Mouse (Mus musculus) embryonic facial prominence, embryonic 10.5 days (tissue): ENCODE measurements around the gene Ptbp3. TPM values are rescaled to one million over a fixed set of nuclear protein-coding genes. Genes with fewer than 3 reads are reported as not detected.

Experiments used
- DNase-seq: peaks from one replicate; pipeline ENCODE4 v3.0.0-alpha.2; 2017; ENCODE audit warnings: low spot score
- H3K27ac ChIP-seq: fragments of 300-500 bp; sonication (generic); replicated peaks from 2 replicates; pipeline ENCODE4 v1.5.1; 2016; ENCODE audit warnings: mild to moderate bottlenecking
- H3K27me3 ChIP-seq: fragments of 300-500 bp; sonication (generic); replicated peaks from 2 replicates; pipeline ENCODE4 v1.6.1; 2016; ENCODE audit warnings: low read depth, mild to moderate bottlenecking; ENCODE audit not compliant: poor library complexity, severe bottlenecking
- H3K36me3 ChIP-seq: fragments of 300-500 bp; sonication (generic); replicated peaks from 2 replicates; pipeline ENCODE4 v1.6.1; 2016; ENCODE audit warnings: mild to moderate bottlenecking, moderate library complexity
- H3K4me1 ChIP-seq: fragments of 300-500 bp; sonication (generic); 2 replicates; pipeline ENCODE4 v1.6.1; 2016
- H3K4me3 ChIP-seq: fragments of 300-500 bp; sonication (generic); 2 replicates; pipeline ENCODE4 v1.5.1; 2016; ENCODE audit warnings: mild to moderate bottlenecking, moderate library complexity
- H3K9me3 ChIP-seq: fragments of 300-500 bp; sonication (generic); 2 replicates; pipeline ENCODE4 v1.6.1; 2016; ENCODE audit warnings: mild to moderate bottlenecking
- WGBS: fragments of 180-500 bp; shearing (Covaris S2); methylation state at CpG from one replicate; pipeline ENCODE4 v1.1.7; 2016; 5-methylcytosine and 5-hydroxymethylcytosine counted together
- polyA plus RNA-seq: library from polyadenylated mRNA; unstranded; fragments of >200 nt; fragmentation: Nextera tagmentation; extraction: Ambion mirVana; gene quantifications from 2 replicates; pipeline ENCODE4 v1.2.1, GENCODE M21; 2016

The Ptbp3 gene
- polyA plus RNA-seq: 35.4 and 35.8 TPM in 2 replicates

DNA sequence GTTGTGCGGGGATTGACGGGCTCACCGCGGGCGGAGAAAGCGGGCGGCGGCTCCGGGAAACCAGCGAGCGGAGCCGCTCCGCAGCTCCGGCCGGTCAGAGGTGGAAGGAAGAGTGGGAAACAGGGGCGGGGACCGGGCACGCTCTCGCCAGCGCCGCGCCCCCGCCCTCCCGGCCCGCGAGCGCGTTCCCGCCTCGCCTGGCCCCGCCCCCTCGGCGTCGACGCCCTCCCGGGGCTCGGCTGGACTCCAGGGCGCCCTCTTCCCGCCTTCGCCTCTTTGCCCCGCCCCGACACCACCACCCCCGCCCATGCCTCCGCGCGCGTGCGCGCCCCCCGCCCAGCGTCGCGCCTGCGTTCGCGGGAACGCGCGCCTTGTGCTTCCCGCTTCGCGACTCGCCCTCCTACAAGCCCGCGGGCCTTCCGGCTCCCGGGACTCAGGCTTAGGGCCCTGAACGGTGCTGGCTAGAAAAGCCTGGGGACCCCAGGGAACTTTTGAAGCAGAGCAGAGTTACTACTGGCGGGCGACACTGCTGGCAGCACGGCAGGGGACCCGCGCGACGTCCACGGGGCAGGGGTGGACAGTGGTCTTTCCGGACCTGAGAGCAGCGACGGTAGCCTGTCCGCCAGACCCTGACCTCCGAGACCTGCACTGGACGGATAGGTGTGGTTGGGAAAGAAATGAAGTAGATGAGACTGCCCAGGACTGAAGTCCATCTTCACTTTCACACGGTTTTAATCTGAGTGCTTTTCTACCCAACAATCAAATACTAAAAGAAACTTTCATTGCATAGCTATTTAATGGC lies at the start of gene Ptbp3:
Ptbp3 (minus strand) TSS at position 190 of the 802 bp plus-strand sequence.
- H3K4me1 ChIP-seq: peaks cover 20% of the 10 kb centered on the region
- H3K27me3 ChIP-seq: 0 out of 2 replicates have a peak, but pooled peaks cover 3% of the 10 kb centered on the region
- peak within 1 kb of the TSS; percentile 92 for H3K27ac ChIP-seq
- peak within 1 kb of the TSS; percentile 90 for H3K4me3 ChIP-seq
- H3K9me3 ChIP-seq: no peaks in the 10 kb centered on the region
- H3K36me3 ChIP-seq: no peaks in the 10 kb centered on the region
- DNase-seq: peak; percentile 98
- WGBS: under 1% methylated on average over 82 of the region's 83 CpGs

GRCm38 (mm10) chr4:59596556-59596955 lies 47.4 kb upstream of the Ptbp3 start:
- Histone ChIP-seq H3K4me3 (no peak overlapping the region), H3K36me3 (no peaks in the 10 kb centered on the region), H3K9me3 (no peaks in the 10 kb centered on the region), H3K4me1 (no peaks in the 10 kb centered on the region), H3K27me3 (no peaks in the 10 kb centered on the region), H3K27ac (no peak overlapping the region)
- DNase-seq: no peak
- 82% methylated on average over 2 of the region's 2 CpGs for WGBS

GRCm38 (mm10) chr4:59594614-59595013 lies 45.5 kb upstream of the Ptbp3 start:
- DNase-seq: no peak
- H3K36me3 ChIP-seq: no peaks in the 10 kb centered on the region
- H3K27ac ChIP-seq: no peak overlapping the region
- no peak overlapping the region for H3K4me3 ChIP-seq
- H3K4me1 ChIP-seq: no peaks in the 10 kb centered on the region
- 61% methylated on average over 2 of the region's 2 CpGs for WGBS
- no peaks in the 10 kb centered on the region for H3K9me3 ChIP-seq
- H3K27me3 ChIP-seq: no peaks in the 10 kb centered on the region

DNA sequence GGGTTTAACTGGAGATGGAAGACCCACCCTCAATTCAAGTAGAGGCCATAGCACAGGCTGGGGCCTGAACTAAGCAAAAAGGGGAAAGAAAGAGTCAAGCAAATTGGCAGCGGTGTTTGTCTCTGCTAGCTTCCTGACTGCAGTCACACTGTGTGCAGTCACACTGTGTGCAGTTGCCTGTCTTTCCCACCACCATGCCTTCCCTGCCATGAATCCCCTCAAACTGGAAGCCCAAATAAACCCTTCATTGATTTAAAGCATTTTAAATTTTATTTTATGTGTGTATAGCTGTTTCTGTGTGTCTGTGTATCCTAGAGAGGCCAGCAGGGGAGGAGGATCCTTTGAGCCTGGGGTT lies 38.7 kb upstream of the Ptbp3 start:
- Histone ChIP-seq H3K36me3 (no peaks in the 10 kb centered on the region), H3K9me3 (no peaks in the 10 kb centered on the region), H3K4me1 (no peaks in the 10 kb centered on the region), H3K4me3 (no peak overlapping the region), H3K27me3 (no peaks in the 10 kb centered on the region), H3K27ac (no peak overlapping the region)
- whole genome bisulfite sequencing: 90% methylated on average over 1 of the region's 1 CpGs
- no peak for DNase-seq

DNA sequence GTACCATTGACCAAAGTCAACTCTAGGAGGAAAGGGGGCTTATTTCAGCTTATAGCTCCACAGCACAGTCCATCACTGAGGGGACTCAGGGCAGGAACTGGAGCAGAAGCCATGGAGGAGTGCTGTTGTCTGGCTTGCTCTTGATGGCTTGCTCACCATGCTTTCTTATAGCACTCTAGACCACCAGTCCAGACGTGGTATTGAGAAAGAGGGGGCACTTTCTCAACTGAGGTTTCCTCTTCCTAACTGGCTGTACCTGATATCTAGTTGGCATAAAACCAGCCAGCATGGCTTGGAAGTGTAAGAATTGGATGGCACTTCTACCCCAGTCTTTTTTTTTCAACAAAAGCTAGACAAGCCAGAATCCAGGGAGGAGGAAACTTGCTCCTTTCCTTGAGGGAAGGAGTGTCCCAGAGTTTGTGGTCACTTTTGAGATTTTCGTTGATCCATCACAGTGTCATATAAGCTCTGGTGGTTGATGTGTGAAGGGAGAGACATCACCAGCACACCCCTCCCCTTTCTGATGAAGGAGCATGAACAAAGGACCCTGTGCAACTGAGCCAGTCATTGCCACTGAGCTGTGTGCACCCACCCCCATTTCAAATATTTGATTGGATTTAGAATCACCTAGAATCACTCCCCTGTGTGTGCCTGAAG lies 38.2 kb upstream of the Ptbp3 start:
- no peak for DNase-seq
- H3K4me3 ChIP-seq: no peak overlapping the region
- H3K36me3 ChIP-seq: no peaks in the 10 kb centered on the region
- 74% methylated on average over 2 of the region's 2 CpGs for WGBS
- peaks cover under 1% of the 10 kb centered on the region for H3K4me1 ChIP-seq
- no peak overlapping the region for H3K27ac ChIP-seq
- no peaks in the 10 kb centered on the region for H3K9me3 ChIP-seq
- H3K27me3 ChIP-seq: no peaks in the 10 kb centered on the region

GRCm38 (mm10) chr4:59585097-59585496 lies 35.9 kb upstream of the Ptbp3 start:
- H3K27ac ChIP-seq: no peak overlapping the region
- no peaks in the 10 kb centered on the region for H3K36me3 ChIP-seq
- H3K4me3 ChIP-seq: no peak overlapping the region
- no peaks in the 10 kb centered on the region for H3K27me3 ChIP-seq
- no peak for DNase-seq
- 82% methylated on average over 5 of the region's 5 CpGs for WGBS
- peaks cover 9% of the 10 kb centered on the region for H3K4me1 ChIP-seq
- H3K9me3 ChIP-seq: no peaks in the 10 kb centered on the region

DNA sequence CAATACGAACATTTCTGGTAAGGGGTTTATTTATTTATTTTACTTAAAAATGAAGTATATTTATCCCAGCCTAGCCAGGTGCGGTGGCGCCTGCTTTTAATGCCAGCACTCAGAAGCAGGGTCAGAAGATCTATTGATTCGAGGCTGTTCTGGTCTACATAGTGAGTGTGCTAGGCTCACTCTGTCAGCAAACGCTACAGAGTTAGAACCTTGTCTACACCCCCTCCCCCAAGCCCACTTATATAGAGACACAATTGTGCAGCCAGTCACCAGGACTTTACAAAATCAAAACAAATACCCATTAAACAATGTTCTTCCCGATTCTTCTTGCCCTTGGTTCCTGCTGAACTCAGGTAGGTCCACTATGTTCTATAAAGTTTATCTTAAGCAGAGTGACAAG lies 33.0 kb upstream of the Ptbp3 start:
- Histone ChIP-seq H3K27me3 (no peaks in the 10 kb centered on the region), H3K4me3 (peak overlapping the region; percentile 78), H3K4me1 (peaks cover 14% of the 10 kb centered on the region), H3K27ac (no peak overlapping the region), H3K9me3 (no peaks in the 10 kb centered on the region), H3K36me3 (no peaks in the 10 kb centered on the region)
- 28% methylated on average over 6 of the region's 6 CpGs for WGBS
- DNase-seq: no peak

- Histone ChIP-seq H3K36me3 (no peaks in the 10 kb centered on the region), H3K27me3 (no peaks in the 10 kb centered on the region), H3K27ac (peak within 1 kb of the TSS; percentile 86), H3K4me1 (peaks cover 14% of the 10 kb centered on the region), H3K4me3 (peak within 1 kb of the TSS; percentile 78), H3K9me3 (no peaks in the 10 kb centered on the region)
- DNase-seq: peak; percentile 96
- WGBS: under 1% methylated on average over 61 of the region's 61 CpGs
These were observed 32.4 kb upstream of the Ptbp3 start, which contains the start of gene Hsdl2 for GRCm38 (mm10) chr4:59581314-59582185. Hsdl2 (plus strand) TSS chr4:59581563.

- Histone ChIP-seq H3K4me3 (peak overlapping the region; percentile 78), H3K27me3 (no peaks in the 10 kb centered on the region), H3K4me1 (peaks cover 14% of the 10 kb centered on the region), H3K36me3 (no peaks in the 10 kb centered on the region), H3K27ac (peak overlapping the region; percentile 86), H3K9me3 (no peaks in the 10 kb centered on the region)
- DNase-seq: peak; percentile 75
- under 1% methylated on average over 23 of the region's 23 CpGs for WGBS
These were observed 31.5 kb upstream of the Ptbp3 start for GRCm38 (mm10) chr4:59580495-59581281.

GRCm38 (mm10) chr4:59575184-59575958 lies 26.2 kb upstream of the Ptbp3 start:
- 87% methylated on average over 11 of the region's 11 CpGs for WGBS
- H3K9me3 ChIP-seq: no peaks in the 10 kb centered on the region
- no peak overlapping the region for H3K4me3 ChIP-seq
- H3K27ac ChIP-seq: no peak overlapping the region
- no peak for DNase-seq
- no peaks in the 10 kb centered on the region for H3K36me3 ChIP-seq
- peaks cover 8% of the 10 kb centered on the region for H3K4me1 ChIP-seq
- no peaks in the 10 kb centered on the region for H3K27me3 ChIP-seq

DNA sequence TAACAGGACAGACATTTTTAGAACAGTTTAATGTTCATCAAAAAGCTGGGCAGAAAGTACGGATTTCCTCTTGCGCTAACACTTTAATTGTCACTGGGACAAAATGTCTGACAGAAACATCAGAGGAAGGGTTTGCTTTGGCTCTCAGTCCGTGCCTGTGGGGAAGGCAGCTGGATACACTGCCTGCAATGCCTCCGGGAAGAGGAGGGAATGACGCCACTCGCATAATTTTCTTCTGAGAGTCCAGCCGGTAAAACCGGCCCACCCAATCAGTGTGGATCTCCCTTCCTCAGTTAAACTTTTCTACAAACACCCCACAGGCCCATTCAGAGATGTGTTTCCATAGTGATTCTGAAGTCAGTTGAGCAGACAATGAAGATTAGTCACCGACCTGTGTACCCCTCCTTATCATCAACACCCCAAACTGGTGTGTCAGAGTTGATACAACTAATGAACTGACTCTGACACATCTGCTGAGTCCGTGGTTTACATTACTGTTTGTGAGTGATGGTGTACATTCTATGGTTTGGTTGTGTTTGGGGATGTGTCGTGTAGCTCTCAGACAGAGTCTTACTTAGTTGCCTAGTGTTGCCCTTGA lies 23.5 kb upstream of the Ptbp3 start:
- Histone ChIP-seq H3K36me3 (no peaks in the 10 kb centered on the region), H3K9me3 (no peaks in the 10 kb centered on the region), H3K4me1 (no peaks in the 10 kb centered on the region), H3K27ac (no peak overlapping the region), H3K27me3 (no peaks in the 10 kb centered on the region), H3K4me3 (no peak overlapping the region)
- no peak for DNase-seq
- WGBS: 87% methylated on average over 11 of the region's 11 CpGs
